Mouse (Mus musculus) spleen, postnatal 4 days (tissue): ENCODE measurements around the gene Wdr83os.

Source experiments
- DNase-seq, 2 experiments: peaks; one replicate each; pipeline ENCODE4 v3.0.0; 2022; ENCODE audit warnings: low spot score in 2 of 2

Wdr83os gene

GRCm38 (mm10) chr8:85080532-85081215 lies at the start of gene Wdr83os:
Gene Wdr83os (plus strand): TSS chr8:85080740.
- DNase-seq: peak; percentile 64 to 84

- no peak for DNase-seq
Measured at GRCm38 (mm10) chr8:85032622-85033311, 47.8 kb upstream of the Wdr83os start.

GRCm38 (mm10) chr8:85033867-85034266 lies 46.7 kb upstream of the Wdr83os start:
- DNase-seq: peak in 1 of 2 experiments; percentile 54

- DNase-seq: peak; percentile 80 to 91
Measured at GRCm38 (mm10) chr8:85034764-85035163, 45.8 kb upstream of the Wdr83os start.

- DNase-seq: no peak
Measured at GRCm38 (mm10) chr8:85035165-85035727, 45.3 kb upstream of the Wdr83os start.

- DNase-seq: no peak
Measured at GRCm38 (mm10) chr8:85035728-85036310, 44.7 kb upstream of the Wdr83os start.

GRCm38 (mm10) chr8:85036381-85036717 lies 44.2 kb upstream of the Wdr83os start:
- no peak for DNase-seq

- peak; percentile 86 to 89 for DNase-seq
Measured at GRCm38 (mm10) chr8:85036718-85037365, 43.7 kb upstream of the Wdr83os start, which contains the start of gene Tnpo2. Gene Tnpo2 (plus strand): TSS chr8:85036915.

- DNase-seq: no peak
Measured at GRCm38 (mm10) chr8:85037366-85037680, 43.2 kb upstream of the Wdr83os start.

GRCm38 (mm10) chr8:85037681-85038531 lies 42.6 kb upstream of the Wdr83os start:
- DNase-seq: peak; percentile 71 to 87

- no peak for DNase-seq
Measured at GRCm38 (mm10) chr8:85043619-85044018, 36.9 kb upstream of the Wdr83os start.

- no peak for DNase-seq
Measured at GRCm38 (mm10) chr8:85057367-85057766, 23.2 kb upstream of the Wdr83os start.

GRCm38 (mm10) chr8:85059879-85060616 lies 20.5 kb upstream of the Wdr83os start, which contains the start of gene Fbxw9:
Gene Fbxw9 (plus strand): TSS chr8:85060055.
- peak; percentile 79 to 87 for DNase-seq

GRCm38 (mm10) chr8:85062603-85063002 lies 17.9 kb upstream of the Wdr83os start:
- DNase-seq: no peak

GRCm38 (mm10) chr8:85065213-85065612 lies 15.3 kb upstream of the Wdr83os start:
- no peak for DNase-seq

GRCm38 (mm10) chr8:85067155-85067554 lies 13.4 kb upstream of the Wdr83os start:
- no peak for DNase-seq

GRCm38 (mm10) chr8:85067982-85068381 lies 12.6 kb upstream of the Wdr83os start, which contains the start of gene Gm5741:
Gene Gm5741 (minus strand): TSS chr8:85067982.
- DNase-seq: no peak

GRCm38 (mm10) chr8:85071041-85071440 lies 9.5 kb upstream of the Wdr83os start:
- DNase-seq: no peak

GRCm38 (mm10) chr8:85071514-85072281 lies 8.8 kb upstream of the Wdr83os start, which contains the start of gene Dhps:
Gene Dhps (plus strand): TSS chr8:85071757.
- DNase-seq: peak; percentile 89 to 93
